Mouse (Mus musculus): Measurements from ENCODE around the gene Atxn7l2. TPM values are rescaled to one million over a fixed set of nuclear protein-coding genes. Genes with fewer than 3 reads are reported as not detected.

The Atxn7l2 gene
- polyA plus RNA-seq, 1 experiment = 2.7 TPM

GRCm38 (mm10) chr3:108154656-108155055, 56.1 kb downstream of the Atxn7l2 start, which contains the start of gene Gpr61:
Gene Gpr61, minus strand, starts transcription at chr3:108154882.
- Histone ChIP-seq H3K79me2 (ENCODE audit: control insufficient read depth, insufficient read depth) (no peaks in the 10 kb centered on the region), H3K36me3 (ENCODE audit: control insufficient read depth, insufficient read depth) (no peaks in the 10 kb centered on the region), H3K4me3 (no peak within 1 kb of the TSS), H3K27me3 (ENCODE audit: control insufficient read depth, insufficient read depth, insufficient read length) (peaks cover 20% of the 10 kb centered on the region), H3ac (ENCODE audit: control insufficient read depth, insufficient read length) (no peak within 1 kb of the TSS), H3K4me2 (ENCODE audit: low read depth) (no peak within 1 kb of the TSS)
- TF ChIP-seq MYOD1 (IDR thresholded peaks at IDR 0.05; ENCODE audit: control insufficient read depth in 1 of 3, insufficient read length in 2 of 3, low read depth in 2 of 3) (no peak), POLR2AphosphoS2 (IDR thresholded peaks at IDR 0.05; ENCODE audit: insufficient read length, low read depth) (no peak), POLR2A (IDR thresholded peaks at IDR 0.05; ENCODE audit: insufficient read length, low read depth) (no peak), CEBPB (IDR thresholded peaks at IDR 0.05; ENCODE audit: insufficient read depth, poor library complexity, severe bottlenecking) (no peak), USF1 (IDR thresholded peaks at IDR 0.05; ENCODE audit: low read depth) (no peak), TCF12 (IDR thresholded peaks at IDR 0.05; ENCODE audit: insufficient read depth, poor library complexity, severe bottlenecking) (no peak), MAX (IDR thresholded peaks at IDR 0.05; ENCODE audit: low read depth) (no peak), MYOG (IDR thresholded peaks at IDR 0.05; ENCODE audit: control insufficient read depth in 1 of 3, insufficient read depth in 1 of 3, insufficient read length in 2 of 3, low read depth in 2 of 3) (no peak), E2F4 (IDR thresholded peaks at IDR 0.05; ENCODE audit: insufficient read depth) (no peak), REST (IDR thresholded peaks at IDR 0.05; ENCODE audit: insufficient read depth, insufficient read length) (no peak), TCF3 (IDR thresholded peaks at IDR 0.05; ENCODE audit: insufficient read length, low read depth) (no peak), SRF (IDR thresholded peaks at IDR 0.05; ENCODE audit: control insufficient read depth, insufficient read length, low read depth) (no peak)

- no peak overlapping the region for H3K4me3 ChIP-seq
- no peak overlapping the region for H3K4me2 ChIP-seq (ENCODE audit: low read depth)
- no peak for TF ChIP-seq MAX (IDR thresholded peaks at IDR 0.05; ENCODE audit: low read depth)
- TF ChIP-seq POLR2AphosphoS2 (IDR thresholded peaks at IDR 0.05; ENCODE audit: insufficient read length, low read depth) = no peak
- TF ChIP-seq TCF3 (IDR thresholded peaks at IDR 0.05; ENCODE audit: insufficient read length, low read depth) = no peak
- no peak for TF ChIP-seq MYOD1 (IDR thresholded peaks at IDR 0.05; ENCODE audit: control insufficient read depth in 1 of 3, insufficient read length in 2 of 3, low read depth in 2 of 3)
- no peak for TF ChIP-seq SRF (IDR thresholded peaks at IDR 0.05; ENCODE audit: control insufficient read depth, insufficient read length, low read depth)
- no peak for TF ChIP-seq E2F4 (IDR thresholded peaks at IDR 0.05; ENCODE audit: insufficient read depth)
- TF ChIP-seq CEBPB (IDR thresholded peaks at IDR 0.05; ENCODE audit: insufficient read depth, poor library complexity, severe bottlenecking) = no peak
- no peak for TF ChIP-seq MYOG (IDR thresholded peaks at IDR 0.05; ENCODE audit: control insufficient read depth in 1 of 3, insufficient read depth in 1 of 3, insufficient read length in 2 of 3, low read depth in 2 of 3)
- TF ChIP-seq POLR2A (IDR thresholded peaks at IDR 0.05; ENCODE audit: insufficient read length, low read depth) = no peak
- no peak for TF ChIP-seq USF1 (IDR thresholded peaks at IDR 0.05; ENCODE audit: low read depth)
- no peak for TF ChIP-seq TCF12 (IDR thresholded peaks at IDR 0.05; ENCODE audit: insufficient read depth, poor library complexity, severe bottlenecking)
- no peak for TF ChIP-seq REST (IDR thresholded peaks at IDR 0.05; ENCODE audit: insufficient read depth, insufficient read length)
- peaks cover 15% of the 10 kb centered on the region for H3K27me3 ChIP-seq (ENCODE audit: control insufficient read depth, insufficient read depth, insufficient read length)
- no peaks in the 10 kb centered on the region for H3K79me2 ChIP-seq (ENCODE audit: control insufficient read depth, insufficient read depth)
- H3K36me3 ChIP-seq (ENCODE audit: control insufficient read depth, insufficient read depth) = no peaks in the 10 kb centered on the region
- no peak overlapping the region for H3ac ChIP-seq (ENCODE audit: control insufficient read depth, insufficient read length)
Measured at GRCm38 (mm10) chr3:108152290-108152689, 58.4 kb downstream of the Atxn7l2 start.

Other genes with a start within 250 kb of the Atxn7l2 start
- not detected for gene Gstm3, start 241.7 kb downstream of the Atxn7l2 start, polyA plus RNA-seq (2012; fragmentation: generic; extraction: Trizol)
- 17.1 TPM for gene Gstm2, start 224.5 kb downstream of the Atxn7l2 start, polyA plus RNA-seq (2012; fragmentation: generic; extraction: Trizol)
- 42.0 TPM for gene Gstm1, start 193.0 kb downstream of the Atxn7l2 start, polyA plus RNA-seq (2012; fragmentation: generic; extraction: Trizol)
- 0.52 TPM for gene Gstm4, start 166.0 kb downstream of the Atxn7l2 start, polyA plus RNA-seq (2012; fragmentation: generic; extraction: Trizol)
- 32.6 TPM for gene Ampd2, start 124.3 kb downstream of the Atxn7l2 start, polyA plus RNA-seq (2012; fragmentation: generic; extraction: Trizol)
- 0.90 TPM for gene Gnat2, start 118.1 kb downstream of the Atxn7l2 start, polyA plus RNA-seq (2012; fragmentation: generic; extraction: Trizol)
- gene Gnai3, start 64.8 kb downstream of the Atxn7l2 start, polyA plus RNA-seq (2012; fragmentation: generic; extraction: Trizol) = 20.1 TPM
- gene Gpr61, start 56.1 kb downstream of the Atxn7l2 start, polyA plus RNA-seq (2012; fragmentation: generic; extraction: Trizol) = 0.06 TPM
- gene Amigo1, start 24.6 kb downstream of the Atxn7l2 start, polyA plus RNA-seq (2012; fragmentation: generic; extraction: Trizol) = 3.3 TPM
- 3.2 TPM for gene Cyb561d1, start 9.7 kb downstream of the Atxn7l2 start, polyA plus RNA-seq (2012; fragmentation: generic; extraction: Trizol)
- 0.28 TPM for gene Sypl2, start 15.7 kb upstream of the Atxn7l2 start, polyA plus RNA-seq (2012; fragmentation: generic; extraction: Trizol)
- gene Psma5, start 46.0 kb upstream of the Atxn7l2 start, polyA plus RNA-seq (2012; fragmentation: generic; extraction: Trizol) = 191 TPM
- gene Sort1, start 73.1 kb upstream of the Atxn7l2 start, polyA plus RNA-seq (2012; fragmentation: generic; extraction: Trizol) = 6.0 TPM
- gene Mybphl, start 154.0 kb upstream of the Atxn7l2 start, polyA plus RNA-seq (2012; fragmentation: generic; extraction: Trizol) = not detected
- 16.5 TPM for gene Psrc1, start 172.9 kb upstream of the Atxn7l2 start, polyA plus RNA-seq (2012; fragmentation: generic; extraction: Trizol)
- gene Celsr2, start 204.6 kb upstream of the Atxn7l2 start, polyA plus RNA-seq (2012; fragmentation: generic; extraction: Trizol) = not detected
- gene Sars, start 234.3 kb upstream of the Atxn7l2 start, polyA plus RNA-seq (2012; fragmentation: generic; extraction: Trizol) = 685 TPM

Data from myocyte (in vitro differentiated cells).